Mouse (Mus musculus) testis, adult 2 months (tissue): ENCODE measurements around the gene Bfsp1.

Source experiments
- CTCF ChIP-seq: fragments of 200-500 bp; IDR thresholded peaks from 2 replicates; pipeline ENCODE4 v1.5.1; 2012; ENCODE audit warnings: low read depth, mild to moderate bottlenecking, inconsistent platforms, low read length, moderate library complexity; ENCODE audit not compliant: control insufficient read depth, insufficient read depth, insufficient replicate concordance
- POLR2A ChIP-seq: fragments of 200-500 bp; IDR thresholded peaks from 2 replicates; pipeline ENCODE4 v1.6.1; 2012; ENCODE audit warnings: low read depth, mild to moderate bottlenecking, inconsistent platforms, low read length, moderate library complexity; ENCODE audit not compliant: control insufficient read depth

DNA sequence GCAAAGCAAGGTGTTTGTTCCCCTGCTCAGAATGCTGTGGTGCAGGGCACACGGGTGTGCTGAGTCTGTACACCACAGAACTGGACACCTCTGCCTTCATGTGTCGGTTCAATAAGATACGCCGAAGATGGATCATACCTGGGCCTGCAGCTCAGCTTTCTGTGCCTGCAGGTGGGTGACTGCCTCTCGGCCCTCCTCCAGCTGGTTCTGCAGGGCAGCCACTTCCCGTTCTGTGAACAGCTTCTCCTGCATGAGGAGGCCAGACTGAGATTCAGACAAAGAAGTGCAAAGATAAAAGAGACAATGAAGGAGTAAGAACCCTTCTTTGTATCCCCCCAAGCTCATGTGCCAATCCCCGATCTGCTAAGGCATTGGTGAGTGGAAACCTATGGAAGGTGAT, 21.4 kb downstream of the Bfsp1 start:
- TF ChIP-seq POLR2A (no peak), CTCF (no peak)
